Mouse (Mus musculus) kidney, adult 2 months (tissue): ENCODE data around the gene Dennd2c. TPM values are rescaled to one million over a fixed set of nuclear protein-coding genes. Genes with fewer than 3 reads are reported as not detected.

Source experiments
- DNase-seq: peaks from one replicate; pipeline ENCODE4 v3.0.0; 2021
- H3K27ac ChIP-seq: fragments of 200-500 bp; 2 replicates; pipeline ENCODE4 v1.5.1; 2012; ENCODE audit warnings: low read depth, low read length, control low read depth, inconsistent platforms; ENCODE audit not compliant: insufficient read depth
- H3K27me3 ChIP-seq: fragments of 200-500 bp; replicated peaks from 2 replicates; pipeline ENCODE4 v1.6.1; 2012; ENCODE audit warnings: mild to moderate bottlenecking, moderate library complexity, low read length, inconsistent platforms; ENCODE audit not compliant: control insufficient read depth, insufficient read depth
- H3K36me3 ChIP-seq: fragments of 200-500 bp; 2 replicates; pipeline ENCODE4 v1.6.1; 2012; ENCODE audit warnings: mild to moderate bottlenecking, moderate library complexity, low read length, inconsistent platforms; ENCODE audit not compliant: control insufficient read depth, insufficient read depth
- H3K4me1 ChIP-seq: fragments of 200-500 bp; 2 replicates; pipeline ENCODE4 v1.6.1; 2011; ENCODE audit warnings: low read length; ENCODE audit not compliant: control insufficient read depth, insufficient read depth
- H3K4me3 ChIP-seq: fragments of 200-500 bp; 2 replicates; pipeline ENCODE4 v1.5.1; 2011; ENCODE audit warnings: mild to moderate bottlenecking, low read depth, low read length, control low read depth; ENCODE audit not compliant: insufficient read depth
- CTCF ChIP-seq: fragments of 200-500 bp; conservative IDR thresholded peaks from 2 replicates; pipeline ENCODE4 v1.5.1; 2011; ENCODE audit warnings: low read depth, mild to moderate bottlenecking, control low read depth, low read length, moderate library complexity, mixed read lengths; ENCODE audit not compliant: insufficient read depth, insufficient read length
- POLR2A ChIP-seq: fragments of 200-500 bp; IDR thresholded peaks from one replicate; pipeline ENCODE4 v1.6.1; 2011; ENCODE audit warnings: low read depth, low read length, control low read depth
- WGBS: fragments of 180-500 bp; shearing (Covaris S2); methylation state at CpG from one replicate; pipeline ENCODE4 v1.1.7; 2018; 5-methylcytosine and 5-hydroxymethylcytosine counted together
- polyA plus RNA-seq: library from polyadenylated mRNA; depleted of rRNA; stranded (reverse); fragments of >200 nt; gene quantifications from 2 replicates; pipeline ENCODE4 v1.2.3, GENCODE M21; 2012

The Dennd2c gene
- polyA plus RNA-seq, 1 experiment = 0.67 TPM

GRCm38 (mm10) chr3:103146330-103147166 is 44.1 kb downstream of the Dennd2c start:
- H3K27me3 ChIP-seq = no peaks in the 10 kb centered on the region
- H3K36me3 ChIP-seq = no peaks in the 10 kb centered on the region
- peak; percentile 30 for DNase-seq
- no peaks in the 10 kb centered on the region for H3K4me1 ChIP-seq
- no peak overlapping the region for H3K4me3 ChIP-seq
- WGBS = 77% methylated on average over 23 of the region's 23 CpGs
- TF ChIP-seq CTCF (no peak), POLR2A (no peak)
- no peak overlapping the region for H3K27ac ChIP-seq

GRCm38 (mm10) chr3:103147775-103148174 is 45.4 kb downstream of the Dennd2c start:
- no peak for DNase-seq
- H3K4me1 ChIP-seq = no peaks in the 10 kb centered on the region
- no peak for TF ChIP-seq POLR2A
- TF ChIP-seq CTCF = no peak
- H3K4me3 ChIP-seq = no peak overlapping the region
- H3K27ac ChIP-seq = no peak overlapping the region
- no peaks in the 10 kb centered on the region for H3K27me3 ChIP-seq
- no peaks in the 10 kb centered on the region for H3K36me3 ChIP-seq
- 84% methylated on average over 4 of the region's 4 CpGs for WGBS

- DNase-seq = no peak
- 75% methylated on average over 10 of the region's 10 CpGs for WGBS
- Histone ChIP-seq H3K27ac (no peak overlapping the region), H3K36me3 (no peaks in the 10 kb centered on the region), H3K4me3 (no peak overlapping the region), H3K27me3 (no peaks in the 10 kb centered on the region), H3K4me1 (no peaks in the 10 kb centered on the region)
- TF ChIP-seq CTCF = no peak
- TF ChIP-seq POLR2A = no peak
These were observed 46.5 kb downstream of the Dennd2c start for GRCm38 (mm10) chr3:103148941-103149340.

DNA sequence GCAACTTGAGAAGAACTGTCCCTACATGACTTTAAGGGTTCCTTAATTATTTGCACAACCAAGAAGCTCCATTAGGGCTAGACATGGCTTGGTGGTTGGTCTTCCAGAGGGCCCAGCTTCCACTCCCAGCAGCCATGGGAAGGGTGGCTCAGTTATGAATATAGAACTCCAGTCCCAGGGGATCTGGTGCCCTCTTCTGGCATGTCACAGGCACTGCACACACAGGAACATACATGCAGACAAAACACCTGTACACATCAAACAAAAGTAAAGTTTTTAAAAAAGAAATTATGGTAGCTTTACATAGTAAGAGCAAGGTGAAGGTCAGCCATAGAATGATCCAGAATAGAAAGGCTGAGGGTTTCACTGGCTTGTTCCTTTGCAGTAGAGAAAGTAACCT is 51.4 kb downstream of the Dennd2c start:
- Histone ChIP-seq H3K4me1 (no peaks in the 10 kb centered on the region), H3K4me3 (no peak overlapping the region), H3K36me3 (no peaks in the 10 kb centered on the region), H3K27me3 (no peaks in the 10 kb centered on the region), H3K27ac (no peak overlapping the region)
- DNase-seq = no peak
- TF ChIP-seq CTCF (peak; percentile 40), POLR2A (no peak)

DNA sequence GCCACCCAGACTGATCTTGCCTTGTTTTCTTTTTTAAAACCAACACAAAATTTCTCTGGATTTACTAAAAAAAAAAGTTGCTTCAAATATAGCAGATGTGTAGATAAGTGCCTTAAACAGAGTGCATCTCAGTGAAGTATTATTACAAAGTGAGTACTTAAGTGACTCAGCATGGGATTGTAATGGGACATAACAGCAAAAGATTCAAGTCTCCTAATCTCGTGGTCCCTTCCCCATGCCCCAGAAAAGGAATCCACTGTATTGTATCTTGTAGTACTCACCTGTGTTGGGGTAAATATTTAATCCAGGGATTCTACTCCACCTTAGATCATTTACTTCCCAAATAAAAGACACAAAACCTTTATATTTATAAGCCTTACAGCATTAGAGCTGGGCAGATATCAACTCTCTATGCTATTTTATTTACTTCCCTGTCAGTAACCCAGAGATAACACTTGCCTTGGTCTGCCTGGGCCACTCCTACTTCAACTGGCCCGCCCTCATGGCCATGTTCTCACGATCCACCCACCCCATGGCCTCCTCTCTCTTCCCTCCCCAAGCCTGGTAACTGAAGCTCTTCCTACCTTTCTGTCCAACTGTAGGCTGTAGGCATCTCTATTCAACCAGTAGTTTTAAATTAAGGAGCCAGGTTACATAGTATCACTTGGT is 57.0 kb downstream of the Dennd2c start:
- Histone ChIP-seq H3K4me3 (no peak overlapping the region), H3K27ac (no peak overlapping the region), H3K27me3 (no peaks in the 10 kb centered on the region), H3K36me3 (no peaks in the 10 kb centered on the region), H3K4me1 (no peaks in the 10 kb centered on the region)
- 59% methylated on average over 3 of the region's 3 CpGs for WGBS
- no peak for DNase-seq
- TF ChIP-seq CTCF = no peak
- TF ChIP-seq POLR2A = no peak

DNA sequence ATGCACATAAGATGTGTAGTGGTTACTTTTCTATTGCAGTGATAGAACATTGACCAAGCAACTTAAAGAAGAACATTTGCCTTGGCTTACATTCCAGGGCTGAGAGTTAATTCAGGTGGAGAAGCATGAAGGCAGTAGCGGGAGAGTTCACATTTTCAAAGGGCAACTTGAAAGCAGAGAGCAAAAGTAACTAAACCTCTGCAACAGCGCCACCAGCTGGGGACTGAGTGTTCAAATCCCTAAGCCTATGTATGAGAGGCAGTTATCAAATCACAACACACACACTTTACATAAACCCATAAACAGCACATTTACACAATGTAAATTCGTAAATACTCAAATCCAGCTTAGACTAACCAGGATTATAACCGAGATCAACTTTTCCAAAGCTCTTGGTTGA is 67.4 kb downstream of the Dennd2c start:
- Histone ChIP-seq H3K4me1 (peaks cover 3% of the 10 kb centered on the region; the same call in 1 of the 2 replicates), H3K36me3 (peaks cover under 1% of the 10 kb centered on the region), H3K4me3 (no peak overlapping the region), H3K27me3 (no peaks in the 10 kb centered on the region), H3K27ac (no peak overlapping the region)
- WGBS = 18% methylated on average over 4 of the region's 4 CpGs
- peak; percentile 84 for DNase-seq
- TF ChIP-seq POLR2A (no peak), CTCF (peak; percentile 68)
